Mouse (Mus musculus): ENCODE results near the gene Rftn1. TPM values are rescaled to one million over a fixed set of nuclear protein-coding genes. Genes with fewer than 3 reads are reported as not detected.

Rftn1 gene
- total and polyA plus RNA-seq, 2 experiments: 2.6 to 3.1 TPM

DNA sequence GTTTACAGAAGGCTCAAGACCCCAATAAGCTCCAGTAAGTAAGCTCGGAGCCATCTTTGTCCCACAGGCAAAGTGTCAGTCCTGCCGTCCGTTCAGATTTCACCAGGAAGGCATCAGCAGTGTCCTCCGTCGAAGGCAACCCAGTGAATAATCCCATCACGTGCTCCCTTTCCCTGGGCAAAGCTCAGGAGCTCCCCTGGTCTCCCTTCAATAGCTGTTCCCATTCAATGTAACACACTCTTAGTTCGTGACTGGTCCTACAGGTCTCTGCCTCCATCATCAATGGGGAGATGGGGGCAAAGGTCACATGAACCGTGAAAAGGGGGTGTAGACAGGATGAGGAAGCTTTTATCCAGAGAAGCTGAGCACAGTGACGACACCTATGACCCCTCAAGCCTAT, 108.8 kb downstream of the Rftn1 start:
- no peaks in the 10 kb centered on the region for H3K79me2 ChIP-seq (ENCODE audit: control insufficient read depth, insufficient read depth, low read length)
- no peak for TF ChIP-seq CTCF (IDR thresholded peaks at IDR 0.05; ENCODE audit: low read depth, low read length)
- no peak for TF ChIP-seq POLR2A (IDR thresholded peaks at IDR 0.05; ENCODE audit: extremely low read depth, insufficient read depth, low read length)
- no peaks in the 10 kb centered on the region for H3K36me3 ChIP-seq (ENCODE audit: control insufficient read depth, insufficient read depth, low read length)
- H3K27me3 ChIP-seq (ENCODE audit: control insufficient read depth, insufficient read depth, low read length): no peaks in the 10 kb centered on the region
- H3K4me3 ChIP-seq (ENCODE audit: insufficient read depth, low read depth, low read length): no peak overlapping the region
- no peaks in the 10 kb centered on the region for H3K4me1 ChIP-seq (ENCODE audit: control insufficient read depth, insufficient read depth, low read length)
- no peak overlapping the region for H3K27ac ChIP-seq (replicated peaks; ENCODE audit: insufficient read depth, low read depth, low read length)
- no peak overlapping the region for H3K9ac ChIP-seq (ENCODE audit: low read depth, low read length)
- 76% methylated on average over 9 of the region's 9 CpGs for WGBS
- no peak for DNase-seq (ENCODE audit: extremely low read depth, low read depth, low spot score)

DNA sequence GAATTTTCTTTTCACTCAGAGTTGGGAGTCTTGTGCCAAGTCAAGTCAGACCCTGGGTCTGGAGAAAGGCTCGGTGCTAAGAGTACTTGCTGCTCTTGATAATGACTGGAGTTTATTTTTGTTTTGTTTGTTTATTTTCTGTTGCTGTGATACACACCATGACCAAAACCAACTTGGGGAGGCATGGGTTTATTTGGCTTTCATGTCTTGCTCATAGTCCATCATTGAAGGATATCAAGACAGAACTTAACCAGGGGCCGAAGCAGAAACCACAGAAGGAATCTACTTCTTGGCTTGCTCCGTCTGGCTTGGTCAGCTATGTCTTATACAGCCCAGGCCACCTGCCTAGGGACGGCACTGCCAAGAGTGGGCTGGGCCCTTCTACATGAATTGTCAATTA, 109.5 kb downstream of the Rftn1 start:
- Histone ChIP-seq H3K36me3 (ENCODE audit: control insufficient read depth, insufficient read depth, low read length) (no peaks in the 10 kb centered on the region), H3K27ac (replicated peaks; ENCODE audit: insufficient read depth, low read depth, low read length) (no peak overlapping the region), H3K27me3 (ENCODE audit: control insufficient read depth, insufficient read depth, low read length) (no peaks in the 10 kb centered on the region), H3K4me1 (ENCODE audit: control insufficient read depth, insufficient read depth, low read length) (no peaks in the 10 kb centered on the region), H3K4me3 (ENCODE audit: insufficient read depth, low read depth, low read length) (no peak overlapping the region), H3K9ac (ENCODE audit: low read depth, low read length) (no peak overlapping the region), H3K79me2 (ENCODE audit: control insufficient read depth, insufficient read depth, low read length) (no peaks in the 10 kb centered on the region)
- no peak for TF ChIP-seq CTCF (IDR thresholded peaks at IDR 0.05; ENCODE audit: low read depth, low read length)
- TF ChIP-seq POLR2A (IDR thresholded peaks at IDR 0.05; ENCODE audit: extremely low read depth, insufficient read depth, low read length): no peak
- WGBS: 90% methylated on average over 4 of the region's 4 CpGs
- peak; percentile 3 for DNase-seq (ENCODE audit: extremely low read depth, low read depth, low spot score)

- 98% methylated on average over 6 of the region's 6 CpGs for WGBS
- Histone ChIP-seq H3K27me3 (ENCODE audit: control insufficient read depth, insufficient read depth, low read length) (no peaks in the 10 kb centered on the region), H3K36me3 (ENCODE audit: control insufficient read depth, insufficient read depth, low read length) (no peaks in the 10 kb centered on the region), H3K79me2 (ENCODE audit: control insufficient read depth, insufficient read depth, low read length) (no peaks in the 10 kb centered on the region), H3K4me3 (ENCODE audit: insufficient read depth, low read depth, low read length) (no peak overlapping the region), H3K27ac (replicated peaks; ENCODE audit: insufficient read depth, low read depth, low read length) (no peak overlapping the region), H3K9ac (ENCODE audit: low read depth, low read length) (no peak overlapping the region), H3K4me1 (ENCODE audit: control insufficient read depth, insufficient read depth, low read length) (no peaks in the 10 kb centered on the region)
- peak; percentile 16 for DNase-seq (ENCODE audit: extremely low read depth, low read depth, low spot score)
- TF ChIP-seq CTCF (IDR thresholded peaks at IDR 0.05; ENCODE audit: low read depth, low read length) (no peak), POLR2A (IDR thresholded peaks at IDR 0.05; ENCODE audit: extremely low read depth, insufficient read depth, low read length) (no peak)
Observed at GRCm38 (mm10) chr17:50078749-50079148, 111.7 kb downstream of the Rftn1 start.

GRCm38 (mm10) chr17:50072982-50073965, 117.2 kb downstream of the Rftn1 start:
- Histone ChIP-seq H3K27ac (replicated peaks; ENCODE audit: insufficient read depth, low read depth, low read length) (no peak overlapping the region), H3K9ac (ENCODE audit: low read depth, low read length) (no peak overlapping the region), H3K36me3 (ENCODE audit: control insufficient read depth, insufficient read depth, low read length) (no peaks in the 10 kb centered on the region), H3K27me3 (ENCODE audit: control insufficient read depth, insufficient read depth, low read length) (no peaks in the 10 kb centered on the region), H3K79me2 (ENCODE audit: control insufficient read depth, insufficient read depth, low read length) (no peaks in the 10 kb centered on the region), H3K4me3 (ENCODE audit: insufficient read depth, low read depth, low read length) (no peak overlapping the region), H3K4me1 (ENCODE audit: control insufficient read depth, insufficient read depth, low read length) (no peaks in the 10 kb centered on the region)
- no peak for DNase-seq (ENCODE audit: extremely low read depth, low read depth, low spot score)
- 92% methylated on average over 23 of the region's 23 CpGs for WGBS
- no peak for TF ChIP-seq POLR2A (IDR thresholded peaks at IDR 0.05; ENCODE audit: extremely low read depth, insufficient read depth, low read length)
- no peak for TF ChIP-seq CTCF (IDR thresholded peaks at IDR 0.05; ENCODE audit: low read depth, low read length)

- 71% methylated on average over 6 of the region's 6 CpGs for WGBS
- DNase-seq (ENCODE audit: extremely low read depth, low read depth, low spot score): peak; percentile 6
- Histone ChIP-seq H3K79me2 (ENCODE audit: control insufficient read depth, insufficient read depth, low read length) (no peaks in the 10 kb centered on the region), H3K27ac (replicated peaks; ENCODE audit: insufficient read depth, low read depth, low read length) (no peak overlapping the region), H3K9ac (ENCODE audit: low read depth, low read length) (no peak overlapping the region), H3K4me3 (ENCODE audit: insufficient read depth, low read depth, low read length) (no peak overlapping the region), H3K4me1 (ENCODE audit: control insufficient read depth, insufficient read depth, low read length) (no peaks in the 10 kb centered on the region), H3K36me3 (ENCODE audit: control insufficient read depth, insufficient read depth, low read length) (no peaks in the 10 kb centered on the region), H3K27me3 (ENCODE audit: control insufficient read depth, insufficient read depth, low read length) (no peaks in the 10 kb centered on the region)
- TF ChIP-seq CTCF (IDR thresholded peaks at IDR 0.05; ENCODE audit: low read depth, low read length) (no peak), POLR2A (IDR thresholded peaks at IDR 0.05; ENCODE audit: extremely low read depth, insufficient read depth, low read length) (no peak)
Observed at GRCm38 (mm10) chr17:50071602-50071988, 118.9 kb downstream of the Rftn1 start.
